Mouse (Mus musculus): ENCODE data around the gene Angptl2.

DNA sequence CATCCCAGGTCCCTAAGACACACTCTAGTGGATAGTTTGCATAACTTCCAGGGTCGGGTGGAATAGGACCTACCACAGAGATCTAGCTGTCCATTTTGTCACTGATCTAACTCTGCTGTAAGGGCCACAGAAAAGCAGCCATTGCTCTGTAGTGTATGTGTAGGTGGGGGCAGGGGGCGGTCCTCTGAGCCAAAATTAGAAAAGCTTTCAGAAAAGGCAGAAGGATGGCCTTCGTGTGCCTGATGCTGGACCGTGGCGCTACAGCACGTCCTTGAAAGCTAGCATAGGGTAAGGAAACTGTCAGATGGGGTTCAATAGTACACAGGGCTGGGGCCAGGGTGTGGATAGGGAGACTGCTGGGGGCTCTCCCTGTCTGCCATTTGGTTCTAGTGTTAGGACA is 29.0 kb downstream of the Angptl2 start:
- no peak for TF ChIP-seq POLR2A (IDR thresholded peaks at IDR 0.05; ENCODE audit: borderline replicate concordance, extremely low read depth, insufficient read depth, insufficient read length, poor library complexity, severe bottlenecking)
- TF ChIP-seq CTCF (IDR thresholded peaks at IDR 0.05; ENCODE audit: borderline replicate concordance, extremely low read depth, insufficient read depth, insufficient read length): no peak
